Mouse (Mus musculus): ENCODE data around the gene Ildr2.

DNA sequence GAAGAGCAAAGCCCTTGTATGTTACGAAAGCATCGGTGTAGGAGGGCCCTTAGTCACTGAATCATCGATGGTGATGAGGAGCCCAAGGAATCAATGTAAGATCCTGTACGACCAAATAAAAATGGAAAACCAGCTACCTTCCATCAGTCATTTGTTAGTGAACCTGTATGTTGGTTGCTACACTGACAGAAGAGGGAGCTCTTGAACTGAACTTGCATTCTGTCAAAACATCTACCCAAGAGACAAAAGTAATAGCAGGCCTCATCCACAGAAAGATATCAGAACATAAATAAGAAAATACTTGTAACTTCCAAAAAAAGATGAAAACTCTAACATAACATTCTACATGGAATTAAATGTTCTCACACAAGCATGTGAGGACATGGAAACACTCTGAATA is 39.8 kb upstream of the Ildr2 start:
- no peak for TF ChIP-seq TAL1 (conservative IDR thresholded peaks at IDR 0.05; ENCODE audit: low read depth, low read length)
- TF ChIP-seq CTCF (IDR thresholded peaks at IDR 0.05; ENCODE audit: low read depth, low read length): no peak
- no peak for TF ChIP-seq POLR2AphosphoS5 (IDR thresholded peaks at IDR 0.05; ENCODE audit: insufficient replicate concordance, low read depth, low read length)
- TF ChIP-seq GATA1 (IDR thresholded peaks at IDR 0.05; ENCODE audit: borderline replicate concordance, low read length): no peak
- TF ChIP-seq GATA2 (IDR thresholded peaks at IDR 0.05; ENCODE audit: borderline replicate concordance, low read depth, low read length): no peak
